Mouse (Mus musculus) erythroblast, embryonic 14.5 days (primary cell): Measurements from ENCODE around the gene Mpped1.

Experiments used
- GATA1 ChIP-seq: IDR thresholded peaks from 2 replicates; pipeline ENCODE4 v1.6.1; 2012; ENCODE audit warnings: low read length, inconsistent platforms, mixed read lengths
- TAL1 ChIP-seq: IDR thresholded peaks from 3 replicates; pipeline ENCODE4 v1.6.1; 2012; ENCODE audit warnings: low read length, inconsistent platforms, mixed read lengths

DNA sequence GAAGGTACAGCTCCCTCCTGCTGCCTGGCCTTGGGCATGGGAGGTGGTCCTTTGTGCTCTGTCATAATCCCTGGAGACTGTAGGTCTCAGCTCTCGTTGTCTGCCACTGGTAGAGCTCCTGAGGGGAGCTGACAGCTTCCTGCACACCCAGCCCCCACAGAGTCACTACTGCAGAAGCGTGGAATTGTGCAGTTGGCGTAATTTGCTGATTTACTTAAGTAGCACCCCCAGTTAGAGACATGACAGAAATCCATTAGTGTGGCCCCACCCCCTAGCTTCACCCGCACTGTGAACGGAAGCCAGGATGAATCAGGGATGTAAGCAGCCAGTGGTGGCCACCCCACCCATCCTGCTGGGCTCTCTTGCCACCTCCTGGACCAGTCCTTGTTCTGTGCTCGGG lies 53.0 kb downstream of the Mpped1 start:
- TF ChIP-seq GATA1 (no peak), TAL1 (no peak)
